Mouse (Mus musculus) CH12.LX (cell line): ENCODE results near the gene Rfpl4. TPM values are rescaled to one million over a fixed set of nuclear protein-coding genes. Genes with fewer than 3 reads are reported as not detected.

Experiments
- DNase-seq: peaks from one replicate; pipeline ENCODE4 v3.0.0-alpha.2; 2013; ENCODE audit errors: extremely low read depth
- H3K27ac ChIP-seq: 2 replicates; pipeline ENCODE4 v1.5.1; 2012; ENCODE audit warnings: low read depth, mild to moderate bottlenecking, control low read depth, moderate library complexity; ENCODE audit not compliant: insufficient read depth
- H3K27me3 ChIP-seq: replicated peaks from 2 replicates; pipeline ENCODE3; 2012; ENCODE audit warnings: inconsistent platforms
- H3K36me3 ChIP-seq, 2 experiments: replicated peaks in 1 of 2; 2 replicates each; pipeline versions ENCODE3 to v1.6.1; 2012; ENCODE audit warnings: inconsistent platforms in 1 of 2, low read length in 1 of 2, mild to moderate bottlenecking in 1 of 2, mixed read lengths in 1 of 2, moderate library complexity in 1 of 2; ENCODE audit not compliant: control insufficient read depth in 1 of 2, insufficient read depth in 1 of 2
- H3K4me1 ChIP-seq, 2 experiments: 2 replicates each; pipeline ENCODE4 v1.6.1; 2012; ENCODE audit warnings: inconsistent platforms in 1 of 2, moderate library complexity in 1 of 2; ENCODE audit not compliant: insufficient read depth in 2 of 2, control insufficient read depth in 1 of 2
- H3K4me2 ChIP-seq: 2 replicates; pipeline ENCODE4 v1.6.1; 2012; ENCODE audit warnings: low read depth, mild to moderate bottlenecking, control low read depth; ENCODE audit not compliant: poor library complexity, insufficient read depth, severe bottlenecking
- H3K4me3 ChIP-seq, 3 experiments: fragments of 150-350 bp in 1 of 3; sonication (generic) in 1 of 3; replicated peaks in 1 of 3; 2 replicates each; pipeline versions ENCODE3 to v1.5.1; 2011 to 2012; ENCODE audit warnings: low read depth in 2 of 3, low read length in 2 of 3, mild to moderate bottlenecking in 2 of 3, moderate library complexity in 2 of 3, control low read depth in 1 of 3, improper control_type of control experiment in 1 of 3, inconsistent platforms in 1 of 3, mixed read lengths in 1 of 3; ENCODE audit not compliant: poor library complexity in 1 of 3
- H3K79me2 ChIP-seq: replicated peaks from 2 replicates; pipeline ENCODE4 v1.6.1; 2012; ENCODE audit warnings: mild to moderate bottlenecking, moderate library complexity; ENCODE audit not compliant: control insufficient read depth, poor library complexity, insufficient read depth, severe bottlenecking; ENCODE audit errors: extremely low read depth
- H3K9ac ChIP-seq: 2 replicates; pipeline ENCODE4 v1.6.1; 2012; ENCODE audit warnings: low read depth, mild to moderate bottlenecking, control low read depth, moderate library complexity; ENCODE audit not compliant: insufficient read depth
- H3K9me3 ChIP-seq: replicated peaks from 2 replicates; pipeline ENCODE3; 2012; ENCODE audit warnings: low read length, inconsistent platforms, mixed read lengths
- BHLHE40 ChIP-seq: IDR thresholded peaks from 2 replicates; pipeline ENCODE4 v1.6.1; 2011; ENCODE audit warnings: mild to moderate bottlenecking, low read depth, low read length, improper control_type of control experiment
- CHD1 ChIP-seq: IDR thresholded peaks from 2 replicates; pipeline ENCODE4 v1.6.1; 2012; ENCODE audit warnings: low read depth, low read length, improper control_type of control experiment, inconsistent platforms
- CHD2 ChIP-seq: IDR thresholded peaks from 2 replicates; pipeline ENCODE4 v1.6.1; 2011; ENCODE audit warnings: low read length, improper control_type of control experiment
- E2F4 ChIP-seq: IDR thresholded peaks from 2 replicates; pipeline ENCODE4 v1.6.1; 2011; ENCODE audit warnings: low read depth, low read length, improper control_type of control experiment; ENCODE audit not compliant: insufficient replicate concordance
- ELF1 ChIP-seq: IDR thresholded peaks from 2 replicates; pipeline ENCODE4 v1.6.1; 2014; ENCODE audit warnings: low read depth, mild to moderate bottlenecking, inconsistent platforms, low read length, improper control_type of control experiment
- HCFC1 ChIP-seq: IDR thresholded peaks from 2 replicates; pipeline ENCODE4 v1.6.1; 2012; ENCODE audit warnings: low read depth, mild to moderate bottlenecking, inconsistent platforms, low read length, improper control_type of control experiment
- IRF4 ChIP-seq: IDR thresholded peaks from 2 replicates; pipeline ENCODE4 v1.6.1; 2014; ENCODE audit warnings: low read depth, mild to moderate bottlenecking, inconsistent platforms, low read length, improper control_type of control experiment
- JUN ChIP-seq: IDR thresholded peaks from 2 replicates; pipeline ENCODE4 v1.6.1; 2011; ENCODE audit warnings: low read depth, mild to moderate bottlenecking, low read length, improper control_type of control experiment, moderate library complexity; ENCODE audit not compliant: insufficient read depth
- KAT2A ChIP-seq: IDR thresholded peaks from 2 replicates; pipeline ENCODE4 v1.6.1; 2012; ENCODE audit warnings: low read length, improper control_type of control experiment, inconsistent platforms; ENCODE audit not compliant: insufficient replicate concordance
- MAX ChIP-seq: IDR thresholded peaks from 2 replicates; pipeline ENCODE4 v1.6.1; 2011; ENCODE audit warnings: low read length, improper control_type of control experiment
- MAZ ChIP-seq: IDR thresholded peaks from 2 replicates; pipeline ENCODE4 v1.6.1; 2012; ENCODE audit warnings: low read depth, mild to moderate bottlenecking, inconsistent platforms, low read length, improper control_type of control experiment, moderate library complexity
- MEF2A ChIP-seq: IDR thresholded peaks from 2 replicates; pipeline ENCODE4 v1.6.1; 2014; ENCODE audit warnings: low read depth, mild to moderate bottlenecking, inconsistent platforms, low read length, improper control_type of control experiment, borderline replicate concordance
- MXI1 ChIP-seq: IDR thresholded peaks from 2 replicates; pipeline ENCODE4 v1.6.1; 2011; ENCODE audit warnings: mild to moderate bottlenecking, low read depth, low read length, improper control_type of control experiment
- MYC ChIP-seq: IDR thresholded peaks from 2 replicates; pipeline ENCODE4 v1.6.1; 2011; ENCODE audit warnings: low read depth, mild to moderate bottlenecking, improper control_type of control experiment, low read length
- POLR2A ChIP-seq: IDR thresholded peaks from 2 replicates; pipeline ENCODE4 v1.6.1; 2011; ENCODE audit warnings: low read depth, mild to moderate bottlenecking, improper control_type of control experiment, low read length
- POLR2AphosphoS2 ChIP-seq: IDR thresholded peaks from 2 replicates; pipeline ENCODE4 v1.6.1; 2011; ENCODE audit warnings: low read depth, low read length, improper control_type of control experiment
- SMC3 ChIP-seq: IDR thresholded peaks from 2 replicates; pipeline ENCODE4 v1.6.1; 2011; ENCODE audit warnings: low read depth, low read length, improper control_type of control experiment
- TBP ChIP-seq: conservative IDR thresholded peaks from 2 replicates; pipeline ENCODE4 v1.6.1; 2011; ENCODE audit warnings: low read depth, low read length, improper control_type of control experiment
- TCF12 ChIP-seq: IDR thresholded peaks from 2 replicates; pipeline ENCODE4 v1.6.1; 2014; ENCODE audit warnings: low read depth, mild to moderate bottlenecking, inconsistent platforms, low read length, improper control_type of control experiment
- UBTF ChIP-seq: IDR thresholded peaks from 2 replicates; pipeline ENCODE4 v1.6.1; 2012; ENCODE audit warnings: low read depth, mild to moderate bottlenecking, inconsistent platforms, low read length, improper control_type of control experiment, moderate library complexity
- USF1 ChIP-seq: IDR thresholded peaks from 2 replicates; pipeline ENCODE4 v1.6.1; 2014; ENCODE audit warnings: low read depth, mild to moderate bottlenecking, inconsistent platforms, low read length, improper control_type of control experiment
- ZMIZ1 ChIP-seq: IDR thresholded peaks from 2 replicates; pipeline ENCODE4 v1.6.1; 2012; ENCODE audit warnings: low read depth, mild to moderate bottlenecking, inconsistent platforms, low read length, improper control_type of control experiment
- ZNF384 ChIP-seq: IDR thresholded peaks from 2 replicates; pipeline ENCODE4 v1.6.1; 2012; ENCODE audit warnings: low read depth, low read length, improper control_type of control experiment, inconsistent platforms
- dilution Hi-C: fragments of 300-500 bp; cut with MboI; formaldehyde crosslinking; loops from 2 replicates; pipeline ENCODE4 v1.14.3; 2020; ENCODE audit warnings: low sequenced_read_pairs; ENCODE audit not compliant: extremely low pct_unique_long_range_greater_than_20kb, extremely low pct_ligation_motif_present
- in situ Hi-C: fragments of 300-500 bp; cut with MboI; formaldehyde crosslinking; loops from 3 replicates; pipeline ENCODE4 v1.14.3; 2019; ENCODE audit warnings: low sequenced_read_pairs, low pct_ligation_motif_present, low pct_unique_long_range_greater_than_20kb, mixed read lengths
- polyA plus RNA-seq: library from polyadenylated mRNA; unstranded; fragments of >175 nt; gene quantifications from 2 replicates; pipeline ENCODE4 v1.2.1, GENCODE M21; 2012; ENCODE audit warnings: low read depth; ENCODE audit not compliant: insufficient read length
- total RNA-seq, 2 experiments: library from RNA; depleted of rRNA; stranded (reverse); fragments of 300-350 nt in 1 of 2; fragments of >200 nt in 1 of 2; gene quantifications; 2 replicates each; pipeline ENCODE4 v1.2.3; 2012 to 2014

Gene Rfpl4
- total and polyA plus RNA-seq, 3 experiments: not detected

GRCm38 (mm10) chr7:5091008-5091728 is 25.6 kb downstream of the Rfpl4 start:
- in situ Hi-C loops (no loop called here), dilution Hi-C loops (no loop called here)
- no peak for DNase-seq
- no peak overlapping the region for H3K4me3 ChIP-seq
- TF ChIP-seq POLR2AphosphoS2 (no peak), POLR2A (no peak; the same call in 1 of the 2 replicates), IRF4 (no peak), TBP (no peak), USF1 (no peak), BHLHE40 (no peak), E2F4 (no peak), MAX (no peak), UBTF (no peak), ELF1 (no peak), HCFC1 (no peak), KAT2A (no peak), MYC (no peak), CHD2 (no peak), MEF2A (no peak), ZMIZ1 (no peak), MXI1 (no peak)
- H3K27me3 ChIP-seq: no peaks in the 10 kb centered on the region
- no peak overlapping the region for H3K9ac ChIP-seq
- H3K79me2 ChIP-seq: peaks cover 59% of the 10 kb centered on the region
- H3K9me3 ChIP-seq: no peaks in the 10 kb centered on the region
- no peak overlapping the region for H3K4me2 ChIP-seq
- peaks cover 4 to 23% of the 10 kb centered on the region in 2 experiments for H3K4me1 ChIP-seq
- H3K36me3 ChIP-seq: peaks cover 91 to 98% of the 10 kb centered on the region in 2 experiments
- no peak overlapping the region for H3K27ac ChIP-seq

- dilution Hi-C loops: no loop called here
- no peak overlapping the region for H3K4me2 ChIP-seq
- in situ Hi-C loops: no loop called here
- H3K36me3 ChIP-seq: peaks cover 85 to 97% of the 10 kb centered on the region in 2 experiments
- no peak overlapping the region for H3K27ac ChIP-seq
- H3K9me3 ChIP-seq: no peaks in the 10 kb centered on the region
- peaks cover 72% of the 10 kb centered on the region for H3K79me2 ChIP-seq
- peaks cover 7 to 35% of the 10 kb centered on the region in 2 experiments for H3K4me1 ChIP-seq
- no peak for DNase-seq
- TF ChIP-seq ZNF384: no peak
- no peak for TF ChIP-seq ELF1
- no peak for TF ChIP-seq TBP
- TF ChIP-seq MXI1: no peak
- TF ChIP-seq HCFC1: no peak
- TF ChIP-seq JUN: no peak
- no peak for TF ChIP-seq POLR2A
- no peak for TF ChIP-seq MYC
- no peak for TF ChIP-seq CHD1
- TF ChIP-seq SMC3: no peak
- TF ChIP-seq IRF4: no peak
- no peak for TF ChIP-seq TCF12
- TF ChIP-seq KAT2A: no peak
- no peak for TF ChIP-seq MAZ
- no peak overlapping the region for H3K4me3 ChIP-seq
- H3K27me3 ChIP-seq: no peaks in the 10 kb centered on the region
- no peak overlapping the region for H3K9ac ChIP-seq
These were observed 26.9 kb downstream of the Rfpl4 start for GRCm38 (mm10) chr7:5089853-5090252.
